Mouse (Mus musculus): Measurements from ENCODE around the gene Aff3.

DNA sequence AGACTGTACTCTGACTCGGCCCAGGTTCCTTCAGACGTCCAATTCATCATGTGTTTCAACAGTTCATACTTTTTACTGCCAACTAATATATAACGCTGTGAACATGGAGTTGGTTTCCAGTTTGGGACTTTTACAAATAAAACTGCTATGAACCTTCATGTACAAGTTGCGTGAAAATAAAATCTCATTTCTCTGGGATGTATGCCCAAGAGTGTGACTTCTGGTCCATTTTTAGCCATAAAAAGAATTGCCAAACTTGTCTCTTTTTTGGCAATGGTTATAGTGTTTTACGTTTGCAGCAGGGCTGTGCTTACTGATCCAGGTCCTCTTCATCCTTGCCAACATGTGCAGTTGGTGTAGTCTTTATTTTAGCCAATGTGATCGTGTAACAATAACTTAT lies 369.8 kb downstream of the Aff3 start:
- TF ChIP-seq CTCF (IDR thresholded peaks at IDR 0.05; ENCODE audit: low read depth) (no peak), EP300 (optimal IDR thresholded peaks at IDR 0.05) (no peak)

Data from stomach, postnatal 0 days (tissue).